ENCODE assay signal across 10 mouse cellular contexts in genomic region chr6:52230516-52231165, GRCm38 (mm10). TPM values are rescaled to one million over a fixed set of nuclear protein-coding genes. Genes with fewer than 3 reads are reported as not detected.
A peak's percentile ranks its signal among the peaks of the same experiment; 100 is the strongest.
DNase-seq lines count a peak whose midpoint lies in the region; ATAC-seq and TF ChIP-seq lines count a peak whose summit lies in the region.
"Had no signal": no experiment of that assay in that cellular context is flagged by ENCODE, and none has a peak within 500 bp of the region (broad histone marks: within the 10 kb centered on the region; RNA-seq: fewer than 3 reads in every experiment).

TSS of gene Hoxa9 (minus strand) at chr6:52231089.

- H3K27ac ChIP-seq in liver, embryonic 12.5 days: no peak within 1 kb of the TSS
- H3K27ac ChIP-seq in liver, postnatal 0 days (ENCODE audit: low read depth): no peak within 1 kb of the TSS
- H3K27ac ChIP-seq in bone marrow, adult 2 months (ENCODE audit: control insufficient read depth, insufficient read depth, low read depth, low read length, poor library complexity): peak within 1 kb of the TSS; percentile 32; the same call in 1 of the 2 replicates
- peak within 1 kb of the TSS; percentile 46; the same call in 1 of the 2 replicates for H3K27ac ChIP-seq in intestine, embryonic 15.5 days
- H3K27ac ChIP-seq in limb, embryonic 13.5 days: peak within 1 kb of the TSS; percentile 100
- H3K27ac ChIP-seq: heart, adult 2 months had no signal

- TF ChIP-seq CTCF in liver, postnatal 0 days (IDR thresholded peaks at IDR 0.05; ENCODE audit: low read depth): no peak
- no peak for TF ChIP-seq CTCF in bone marrow, adult 2 months (IDR thresholded peaks at IDR 0.05; ENCODE audit: control insufficient read depth, insufficient read depth, low read length)

- ATAC-seq in liver, embryonic 12.5 days: no peak
- ATAC-seq in liver, postnatal 0 days: no peak
- peak; percentile 36; the same call in 1 of the 2 replicates for ATAC-seq in intestine, embryonic 15.5 days
- peak; percentile 25; the same call in 1 of the 2 replicates for ATAC-seq in limb, embryonic 13.5 days (ENCODE audit: low FRiP score, low read depth)

- no peak for DNase-seq in liver, postnatal 0 days
- no peak for DNase-seq in right cerebral cortex, postnatal 36 days (ENCODE audit: low spot score in 2 of 2)
- DNase-seq in frontal cortex, adult 2 months (ENCODE audit: extremely low spot score in 1 of 2, low spot score in 1 of 2): no peak
- no peak for DNase-seq in embryo, embryonic 9.5 days (ENCODE audit: extremely low spot score)
- DNase-seq: right cerebral cortex, postnatal 25 days had no signal

- no peak within 1 kb of the TSS for H3K9ac ChIP-seq in liver, embryonic 12.5 days
- H3K9ac ChIP-seq in liver, postnatal 0 days (replicated peaks): no peak within 1 kb of the TSS
- H3K9ac ChIP-seq in intestine, embryonic 15.5 days: peak within 1 kb of the TSS; percentile 26; the same call in 1 of the 2 replicates
- H3K9ac ChIP-seq in limb, embryonic 13.5 days: peak within 1 kb of the TSS; percentile 100

- no peaks in the 10 kb centered on the region for H3K9me3 ChIP-seq in liver, embryonic 12.5 days (replicated peaks)
- no peaks in the 10 kb centered on the region for H3K9me3 ChIP-seq in liver, postnatal 0 days (ENCODE audit: low read length)
- no peaks in the 10 kb centered on the region for H3K9me3 ChIP-seq in intestine, embryonic 15.5 days
- no peaks in the 10 kb centered on the region for H3K9me3 ChIP-seq in limb, embryonic 13.5 days

- H3K4me3 ChIP-seq in liver, embryonic 12.5 days: peak within 1 kb of the TSS; percentile 15
- H3K4me3 ChIP-seq in liver, postnatal 0 days (ENCODE audit: low read depth, low read length): no peak within 1 kb of the TSS
- H3K4me3 ChIP-seq in bone marrow, adult 2 months (replicated peaks; ENCODE audit: control insufficient read depth, low read depth, low read length): no peak within 1 kb of the TSS
- peak within 1 kb of the TSS; percentile 38 for H3K4me3 ChIP-seq in intestine, embryonic 15.5 days (replicated peaks)
- peak within 1 kb of the TSS; percentile 95 for H3K4me3 ChIP-seq in limb, embryonic 13.5 days
- H3K4me3 ChIP-seq: heart, adult 2 months had no signal

- H3K4me1 ChIP-seq in liver, embryonic 12.5 days: no peaks in the 10 kb centered on the region
- 0 out of 2 replicates have a peak, but pooled peaks cover 5% of the 10 kb centered on the region for H3K4me1 ChIP-seq in liver, postnatal 0 days (ENCODE audit: insufficient read depth)
- H3K4me1 ChIP-seq in bone marrow, adult 2 months (ENCODE audit: control insufficient read depth, insufficient read depth, low read length): no peaks in the 10 kb centered on the region
- peaks cover 14% of the 10 kb centered on the region for H3K4me1 ChIP-seq in intestine, embryonic 15.5 days (replicated peaks)
- H3K4me1 ChIP-seq in limb, embryonic 13.5 days: peaks cover 19% of the 10 kb centered on the region

- WGBS in liver, embryonic 12.5 days (ENCODE audit: insufficient replicate concordance): 2% methylated on average over 24 of the region's 36 CpGs
- 3% methylated on average over 25 of the region's 36 CpGs for WGBS in liver, postnatal 0 days (ENCODE audit: insufficient replicate concordance)
- WGBS in bone marrow, adult 2 months: 2% methylated on average over 32 of the region's 36 CpGs
- WGBS in intestine, embryonic 15.5 days: 1% methylated on average over 24 of the region's 36 CpGs
- WGBS in limb, embryonic 13.5 days: under 1% methylated on average over 24 of the region's 36 CpGs

- peaks cover 97% of the 10 kb centered on the region for H3K27me3 ChIP-seq in liver, embryonic 12.5 days (replicated peaks)
- peaks cover 97% of the 10 kb centered on the region for H3K27me3 ChIP-seq in liver, postnatal 0 days (ENCODE audit: insufficient read depth, low read length)
- peaks cover 91% of the 10 kb centered on the region for H3K27me3 ChIP-seq in intestine, embryonic 15.5 days (replicated peaks)
- H3K27me3 ChIP-seq in limb, embryonic 13.5 days: no peaks in the 10 kb centered on the region

- no peak for TF ChIP-seq EP300 in liver, postnatal 0 days (IDR thresholded peaks at IDR 0.05; ENCODE audit: low read depth)

- peak within 1 kb of the TSS; percentile 14; the same call in 1 of the 2 replicates for H3K4me2 ChIP-seq in liver, embryonic 12.5 days
- no peak within 1 kb of the TSS for H3K4me2 ChIP-seq in liver, postnatal 0 days (ENCODE audit: low read depth, low read length)
- H3K4me2 ChIP-seq in intestine, embryonic 15.5 days (replicated peaks): peak within 1 kb of the TSS; percentile 48
- H3K4me2 ChIP-seq in limb, embryonic 13.5 days (replicated peaks): peak within 1 kb of the TSS; percentile 89

- H3K36me3 ChIP-seq in liver, embryonic 12.5 days: no peaks in the 10 kb centered on the region
- no peaks in the 10 kb centered on the region for H3K36me3 ChIP-seq in liver, postnatal 0 days (replicated peaks; ENCODE audit: insufficient read depth, low read length)
- H3K36me3 ChIP-seq in intestine, embryonic 15.5 days: no peaks in the 10 kb centered on the region
- peaks cover 31% of the 10 kb centered on the region for H3K36me3 ChIP-seq in limb, embryonic 13.5 days

- TF ChIP-seq POLR2A in bone marrow, adult 2 months (IDR thresholded peaks at IDR 0.05; ENCODE audit: borderline replicate concordance, control insufficient read depth, low read depth, low read length): no peak

RNA-seq across cellular contexts. Expression of gene Hoxa9, which starts in this region (rescaled TPM):
- 1.2 and 1.4 TPM in 2 replicates for polyA plus RNA-seq in liver, embryonic 12.5 days (2016; fragmentation: Nextera tagmentation; extraction: Ambion mirVana)
- 0.11 and 0.26 TPM in 2 replicates for polyA plus RNA-seq in liver, postnatal 0 days (2015; fragmentation: Nextera tagmentation; extraction: Ambion mirVana)
- polyA plus RNA-seq in bone marrow, adult 2 months (2011; ENCODE audit: insufficient read depth, insufficient read length, low replicate concordance, missing spikeins): 2.2 and 3.8 TPM in 2 replicates
- polyA plus RNA-seq in intestine, embryonic 15.5 days (2015; fragmentation: Nextera tagmentation; extraction: Ambion mirVana): 5.3 and 6.3 TPM in 2 replicates
- polyA plus RNA-seq in limb, embryonic 13.5 days (2015; fragmentation: Nextera tagmentation; extraction: Ambion mirVana): 58.3 and 63.5 TPM in 2 replicates
- not detected in 2 replicates for polyA plus RNA-seq in frontal cortex, adult 2 months (2012; rRNA removed)

Comparison
In these comparisons a context has a peak if more than half of its experiments do, and no peak if none do; other contexts are left out.
1. H3K4me3 ChIP-seq: peak in liver, embryonic 12.5 days (single experiment), intestine, embryonic 15.5 days (single experiment) and limb, embryonic 13.5 days (single experiment); none in liver, postnatal 0 days (single experiment) and bone marrow, adult 2 months (single experiment).
2. ATAC-seq: peak in intestine, embryonic 15.5 days (single experiment) and limb, embryonic 13.5 days (single experiment); none in liver, embryonic 12.5 days (single experiment) and liver, postnatal 0 days (single experiment).
3. H3K27ac ChIP-seq: peak in bone marrow, adult 2 months (single experiment), intestine, embryonic 15.5 days (single experiment) and limb, embryonic 13.5 days (single experiment); none in liver, embryonic 12.5 days (single experiment) and liver, postnatal 0 days (single experiment).
4. H3K9ac ChIP-seq: peak in intestine, embryonic 15.5 days (single experiment) and limb, embryonic 13.5 days (single experiment); none in liver, embryonic 12.5 days (single experiment) and liver, postnatal 0 days (single experiment).